Mouse (Mus musculus) heart, embryonic 16.5 days (tissue): ENCODE measurements around the gene Gm28048. TPM values are rescaled to one million over a fixed set of nuclear protein-coding genes. Genes with fewer than 3 reads are reported as not detected.
A peak's percentile ranks its signal among the peaks of the same experiment; 100 is the strongest.

Experiments used
- ATAC-seq: fragments of 200-750 bp; cut with Nextera tagmentation; replicated peaks from 2 replicates; pipeline ENCODE4 v1.8.0; 2017; ENCODE audit warnings: moderate number of reproducible peaks; ENCODE audit not compliant: insufficient read depth, low FRiP score; ENCODE audit errors: extremely low read depth
- H3K27ac ChIP-seq: fragments of 300-500 bp; sonication (generic); 2 replicates; pipeline ENCODE4 v1.5.1; 2014; ENCODE audit warnings: mild to moderate bottlenecking, low read length, control low read depth, moderate library complexity
- H3K27me3 ChIP-seq: fragments of 300-500 bp; sonication (generic); 2 replicates; pipeline ENCODE4 v1.6.1; 2014; ENCODE audit warnings: low read length, mixed read lengths; ENCODE audit not compliant: control insufficient read depth, insufficient read depth
- H3K36me3 ChIP-seq: fragments of 300-500 bp; sonication (generic); 2 replicates; pipeline ENCODE4 v1.6.1; 2014; ENCODE audit not compliant: control insufficient read depth, insufficient read depth
- H3K4me1 ChIP-seq: fragments of 300-500 bp; sonication (generic); 2 replicates; pipeline ENCODE4 v1.6.1; 2014; ENCODE audit warnings: low read length, mixed read lengths; ENCODE audit not compliant: control insufficient read depth, insufficient read depth
- H3K4me2 ChIP-seq: fragments of 300-500 bp; sonication (generic); 2 replicates; pipeline ENCODE4 v1.6.1; 2014; ENCODE audit warnings: low read depth, mild to moderate bottlenecking, control low read depth, low read length
- H3K4me3 ChIP-seq: fragments of 300-500 bp; sonication (generic); 2 replicates; pipeline ENCODE4 v1.5.1; 2014; ENCODE audit warnings: mild to moderate bottlenecking, control low read depth, low read length
- H3K9ac ChIP-seq: fragments of 300-500 bp; sonication (generic); 2 replicates; pipeline ENCODE4 v1.6.1; 2014; ENCODE audit warnings: low read length, control low read depth
- H3K9me3 ChIP-seq: fragments of 300-500 bp; sonication (generic); replicated peaks from 2 replicates; pipeline ENCODE4 v1.6.1; 2016; ENCODE audit warnings: low read length; ENCODE audit not compliant: control insufficient read depth
- WGBS: fragments of 180-500 bp; shearing (Covaris S2); extraction: QIAGEN DNeasy Blood & Tissue Kit; methylation state at CpG from one replicate; pipeline ENCODE4 v1.1.7; 2014; 5-methylcytosine and 5-hydroxymethylcytosine counted together
- polyA plus RNA-seq: library from polyadenylated mRNA; unstranded; fragments of >200 nt; fragmentation: Nextera tagmentation; extraction: Ambion mirVana; gene quantifications from 2 replicates; pipeline ENCODE4 v1.2.1, GENCODE M21; 2015

Gene Gm28048
- polyA plus RNA-seq, 1 experiment from 2014 or later: 15.8 TPM

GRCm38 (mm10) chr11:22858441-22859300 lies 123.2 kb downstream of the Gm28048 start:
- Histone ChIP-seq H3K27me3 (no peaks in the 10 kb centered on the region; the same call in 1 of the 2 replicates), H3K4me1 (peaks cover 15% of the 10 kb centered on the region; the same call in 1 of the 2 replicates), H3K27ac (peak overlapping the region; percentile 14), H3K9ac (peak overlapping the region; percentile 80), H3K9me3 (no peaks in the 10 kb centered on the region), H3K4me2 (peak overlapping the region; percentile 96), H3K36me3 (no peaks in the 10 kb centered on the region), H3K4me3 (peak overlapping the region; percentile 90)
- peak; percentile 15; the same call in 1 of the 2 replicates for ATAC-seq
- 3% methylated on average over 50 of the region's 50 CpGs for WGBS

DNA sequence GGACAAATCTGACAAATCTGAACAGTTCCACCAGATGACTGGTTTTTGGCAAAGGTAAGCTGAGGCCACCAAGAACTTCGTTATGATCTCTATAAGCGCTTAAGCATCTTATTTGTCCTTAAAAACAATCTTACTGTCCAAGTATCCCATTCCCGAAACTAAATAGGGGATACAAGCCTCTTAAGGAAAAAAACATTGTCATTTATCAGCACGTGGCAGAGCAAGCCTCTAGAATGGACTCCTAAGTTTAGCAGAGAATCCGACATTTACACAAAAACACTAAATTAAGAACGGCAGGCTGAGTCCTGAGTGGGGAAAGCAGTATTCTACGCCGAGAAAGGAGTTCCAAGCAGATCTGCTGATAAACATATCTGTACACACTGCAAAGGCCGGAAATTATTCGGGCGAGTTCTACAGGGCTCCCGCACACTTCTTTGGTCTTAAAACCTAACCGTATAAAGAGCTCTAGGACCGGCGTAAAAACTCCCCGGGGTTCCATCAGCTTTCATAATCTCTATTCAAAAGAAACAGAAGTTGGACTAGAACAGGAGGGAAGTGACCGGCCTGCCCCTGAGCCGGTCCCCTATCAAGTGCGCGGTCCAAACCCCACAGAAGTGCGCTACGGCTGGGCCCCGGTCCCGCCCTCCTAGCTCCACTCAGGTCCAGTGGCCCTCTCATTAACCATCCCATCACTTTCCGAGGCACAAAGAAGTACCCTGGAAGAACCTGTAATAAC lies 124.0 kb downstream of the Gm28048 start:
- H3K4me3 ChIP-seq: peak overlapping the region; percentile 90
- H3K27me3 ChIP-seq: no peaks in the 10 kb centered on the region; the same call in 1 of the 2 replicates
- H3K4me1 ChIP-seq: peaks cover 15% of the 10 kb centered on the region; the same call in 1 of the 2 replicates
- H3K27ac ChIP-seq: peak overlapping the region; percentile 14
- H3K9me3 ChIP-seq: no peaks in the 10 kb centered on the region
- H3K36me3 ChIP-seq: no peaks in the 10 kb centered on the region
- WGBS: 32% methylated on average over 25 of the region's 25 CpGs
- H3K4me2 ChIP-seq: peak overlapping the region; percentile 96
- peak overlapping the region; percentile 80 for H3K9ac ChIP-seq
- ATAC-seq: no peak

GRCm38 (mm10) chr11:22857106-22857704 lies 124.7 kb downstream of the Gm28048 start:
- no peaks in the 10 kb centered on the region for H3K9me3 ChIP-seq
- no peaks in the 10 kb centered on the region; the same call in 1 of the 2 replicates for H3K27me3 ChIP-seq
- H3K9ac ChIP-seq: no peak overlapping the region; the same call in 1 of the 2 replicates
- H3K4me3 ChIP-seq: peak overlapping the region; percentile 90
- H3K4me1 ChIP-seq: peaks cover 15% of the 10 kb centered on the region; the same call in 1 of the 2 replicates
- no peak overlapping the region for H3K27ac ChIP-seq
- H3K4me2 ChIP-seq: peak overlapping the region; percentile 96
- WGBS: 83% methylated on average over 5 of the region's 5 CpGs
- no peaks in the 10 kb centered on the region for H3K36me3 ChIP-seq
- no peak for ATAC-seq

GRCm38 (mm10) chr11:22856371-22856965 lies 125.4 kb downstream of the Gm28048 start:
- Histone ChIP-seq H3K4me3 (peak overlapping the region; percentile 16; the same call in 1 of the 2 replicates), H3K9ac (no peak overlapping the region), H3K9me3 (no peaks in the 10 kb centered on the region), H3K4me2 (peak overlapping the region; percentile 15; the same call in 1 of the 2 replicates), H3K27me3 (no peaks in the 10 kb centered on the region; the same call in 1 of the 2 replicates), H3K36me3 (no peaks in the 10 kb centered on the region), H3K27ac (no peak overlapping the region), H3K4me1 (peaks cover 15% of the 10 kb centered on the region; the same call in 1 of the 2 replicates)
- ATAC-seq: no peak
- whole genome bisulfite sequencing: 86% methylated on average over 3 of the region's 3 CpGs

DNA sequence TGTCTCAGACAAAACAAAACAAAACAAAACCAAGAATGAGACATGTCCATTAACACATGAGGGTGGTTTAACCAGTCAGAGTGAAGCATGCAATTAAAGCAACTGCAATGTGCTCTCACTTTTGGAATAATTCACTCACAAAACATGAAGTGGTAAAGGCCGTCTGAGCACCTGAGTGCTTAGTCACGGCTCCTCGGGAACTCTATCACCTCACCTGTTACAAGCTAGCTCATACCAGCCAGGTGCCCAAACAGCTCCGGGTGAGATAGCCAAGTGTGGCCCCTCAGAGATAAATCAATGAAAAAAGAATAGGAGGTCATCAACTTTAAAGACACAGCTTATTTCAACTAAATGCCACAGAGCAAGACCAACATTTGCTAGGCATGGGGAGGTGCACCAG lies 127.3 kb downstream of the Gm28048 start:
- Histone ChIP-seq H3K27ac (no peak overlapping the region), H3K36me3 (no peaks in the 10 kb centered on the region), H3K4me3 (no peak overlapping the region), H3K9ac (no peak overlapping the region), H3K9me3 (no peaks in the 10 kb centered on the region), H3K27me3 (no peaks in the 10 kb centered on the region), H3K4me2 (no peak overlapping the region), H3K4me1 (peaks cover 24% of the 10 kb centered on the region)
- WGBS: 70% methylated on average over 4 of the region's 4 CpGs
- ATAC-seq: no peak

GRCm38 (mm10) chr11:22853477-22854157 lies 128.3 kb downstream of the Gm28048 start:
- no peaks in the 10 kb centered on the region for H3K9me3 ChIP-seq
- H3K4me1 ChIP-seq: peaks cover 27% of the 10 kb centered on the region
- 0 out of 2 replicates have a peak overlapping the region, but pooled peaks have one; percentile 5 for H3K4me2 ChIP-seq
- no peaks in the 10 kb centered on the region for H3K36me3 ChIP-seq
- H3K27me3 ChIP-seq: no peaks in the 10 kb centered on the region
- no peak for ATAC-seq
- H3K27ac ChIP-seq: peak overlapping the region; percentile 19; the same call in 1 of the 2 replicates
- WGBS: 47% methylated on average over 2 of the region's 2 CpGs
- H3K4me3 ChIP-seq: no peak overlapping the region
- H3K9ac ChIP-seq: no peak overlapping the region

DNA sequence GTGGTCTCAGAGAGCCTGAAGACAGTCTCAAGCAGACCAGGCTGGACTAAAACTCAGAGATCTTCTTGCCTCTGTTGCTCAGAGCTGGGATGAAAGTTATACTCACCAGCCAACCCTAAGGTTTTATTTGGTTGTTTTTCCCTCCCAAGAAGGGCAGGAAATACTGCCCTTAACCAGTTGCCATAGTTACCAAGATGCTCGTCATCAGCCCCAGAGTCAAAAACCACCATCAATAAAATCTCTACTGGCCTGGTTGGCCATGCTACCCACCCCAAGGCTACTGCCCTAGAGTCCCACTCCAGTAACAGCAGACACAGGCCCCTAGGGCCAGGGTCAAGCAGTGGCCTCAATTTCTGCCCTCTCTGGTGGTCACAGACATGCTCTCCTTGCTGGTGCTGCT lies 129.4 kb downstream of the Gm28048 start:
- ATAC-seq: no peak
- Histone ChIP-seq H3K36me3 (no peaks in the 10 kb centered on the region), H3K4me3 (no peak overlapping the region), H3K9ac (no peak overlapping the region), H3K27me3 (no peaks in the 10 kb centered on the region), H3K4me2 (no peak overlapping the region), H3K9me3 (no peaks in the 10 kb centered on the region), H3K4me1 (peaks cover 30% of the 10 kb centered on the region), H3K27ac (no peak overlapping the region)
- WGBS: 74% methylated on average over 1 of the region's 1 CpGs

DNA sequence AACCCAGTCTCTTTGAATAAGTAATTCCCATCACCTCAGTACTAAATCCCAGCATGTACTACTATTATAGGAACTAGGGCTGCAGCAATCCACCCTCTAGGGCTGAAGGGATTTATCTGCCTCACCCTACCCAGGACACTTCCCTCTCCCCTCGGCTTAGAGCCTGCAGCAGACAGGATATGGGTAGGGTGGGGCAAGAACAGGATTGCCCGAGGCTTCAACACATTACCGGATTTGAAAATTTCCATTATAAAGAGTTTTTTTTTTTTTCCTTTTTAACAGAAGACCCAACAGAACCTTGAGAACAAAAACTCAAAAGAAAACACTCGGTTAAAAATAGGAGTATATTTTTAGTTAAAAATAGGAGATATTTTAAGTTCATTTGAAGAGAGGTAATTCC lies 130.5 kb downstream of the Gm28048 start:
- Histone ChIP-seq H3K4me3 (no peak overlapping the region), H3K27me3 (no peaks in the 10 kb centered on the region), H3K9me3 (no peaks in the 10 kb centered on the region), H3K27ac (no peak overlapping the region), H3K4me2 (no peak overlapping the region), H3K4me1 (peaks cover 38% of the 10 kb centered on the region), H3K36me3 (no peaks in the 10 kb centered on the region), H3K9ac (no peak overlapping the region)
- 50% methylated on average over 4 of the region's 4 CpGs for WGBS
- no peak for ATAC-seq
